Mouse (Mus musculus) heart, embryonic 16.5 days (tissue): ENCODE measurements around the gene Vstm4. TPM values are rescaled to one million over a fixed set of nuclear protein-coding genes. Genes with fewer than 3 reads are reported as not detected.

Experiments
- ATAC-seq: fragments of 200-750 bp; cut with Nextera tagmentation; replicated peaks from 2 replicates; pipeline ENCODE4 v1.8.0; 2017; ENCODE audit warnings: moderate number of reproducible peaks; ENCODE audit not compliant: insufficient read depth, low FRiP score; ENCODE audit errors: extremely low read depth
- H3K27ac ChIP-seq: fragments of 300-500 bp; sonication (generic); 2 replicates; pipeline ENCODE4 v1.5.1; 2014; ENCODE audit warnings: mild to moderate bottlenecking, low read length, control low read depth, moderate library complexity
- H3K27me3 ChIP-seq: fragments of 300-500 bp; sonication (generic); 2 replicates; pipeline ENCODE4 v1.6.1; 2014; ENCODE audit warnings: low read length, mixed read lengths; ENCODE audit not compliant: control insufficient read depth, insufficient read depth
- H3K36me3 ChIP-seq: fragments of 300-500 bp; sonication (generic); 2 replicates; pipeline ENCODE4 v1.6.1; 2014; ENCODE audit not compliant: control insufficient read depth, insufficient read depth
- H3K4me1 ChIP-seq: fragments of 300-500 bp; sonication (generic); 2 replicates; pipeline ENCODE4 v1.6.1; 2014; ENCODE audit warnings: low read length, mixed read lengths; ENCODE audit not compliant: control insufficient read depth, insufficient read depth
- H3K4me2 ChIP-seq: fragments of 300-500 bp; sonication (generic); 2 replicates; pipeline ENCODE4 v1.6.1; 2014; ENCODE audit warnings: low read depth, mild to moderate bottlenecking, control low read depth, low read length
- H3K4me3 ChIP-seq: fragments of 300-500 bp; sonication (generic); 2 replicates; pipeline ENCODE4 v1.5.1; 2014; ENCODE audit warnings: mild to moderate bottlenecking, control low read depth, low read length
- H3K9ac ChIP-seq: fragments of 300-500 bp; sonication (generic); 2 replicates; pipeline ENCODE4 v1.6.1; 2014; ENCODE audit warnings: low read length, control low read depth
- H3K9me3 ChIP-seq: fragments of 300-500 bp; sonication (generic); replicated peaks from 2 replicates; pipeline ENCODE4 v1.6.1; 2016; ENCODE audit warnings: low read length; ENCODE audit not compliant: control insufficient read depth
- WGBS: fragments of 180-500 bp; shearing (Covaris S2); extraction: QIAGEN DNeasy Blood & Tissue Kit; methylation state at CpG from one replicate; pipeline ENCODE4 v1.1.7; 2014; 5-methylcytosine and 5-hydroxymethylcytosine counted together
- polyA plus RNA-seq: library from polyadenylated mRNA; unstranded; fragments of >200 nt; fragmentation: Nextera tagmentation; extraction: Ambion mirVana; gene quantifications from 2 replicates; pipeline ENCODE4 v1.2.1, GENCODE M21; 2015

Vstm4 gene
- polyA plus RNA-seq, 1 experiment from 2014 or later: 24.1 TPM

GRCm38 (mm10) chr14:32871963-32872362 lies 15.4 kb downstream of the Vstm4 start:
- no peak overlapping the region for H3K4me2 ChIP-seq
- peaks cover 15% of the 10 kb centered on the region for H3K4me1 ChIP-seq
- 52% methylated on average over 5 of the region's 5 CpGs for WGBS
- H3K27ac ChIP-seq: no peak overlapping the region
- ATAC-seq: peak; percentile 72; the same call in 1 of the 2 replicates
- no peak overlapping the region for H3K4me3 ChIP-seq
- H3K36me3 ChIP-seq: no peaks in the 10 kb centered on the region
- no peaks in the 10 kb centered on the region for H3K9me3 ChIP-seq
- H3K9ac ChIP-seq: no peak overlapping the region
- no peaks in the 10 kb centered on the region for H3K27me3 ChIP-seq

- H3K4me1 ChIP-seq: peaks cover 34% of the 10 kb centered on the region
- no peak overlapping the region for H3K9ac ChIP-seq
- no peaks in the 10 kb centered on the region for H3K9me3 ChIP-seq
- no peak overlapping the region for H3K27ac ChIP-seq
- ATAC-seq: 0 out of 2 replicates have a peak, but pooled peaks have one; percentile 7
- 59% methylated on average over 6 of the region's 6 CpGs for WGBS
- no peak overlapping the region for H3K4me3 ChIP-seq
- H3K27me3 ChIP-seq: no peaks in the 10 kb centered on the region
- H3K4me2 ChIP-seq: no peak overlapping the region
- H3K36me3 ChIP-seq: no peaks in the 10 kb centered on the region
Measured at GRCm38 (mm10) chr14:32877549-32877948, 21.0 kb downstream of the Vstm4 start.

GRCm38 (mm10) chr14:32880332-32880731 lies 23.8 kb downstream of the Vstm4 start:
- peaks cover 38% of the 10 kb centered on the region for H3K4me1 ChIP-seq
- H3K9ac ChIP-seq: no peak overlapping the region
- 81% methylated on average over 5 of the region's 5 CpGs for WGBS
- no peaks in the 10 kb centered on the region for H3K9me3 ChIP-seq
- H3K36me3 ChIP-seq: no peaks in the 10 kb centered on the region
- no peak overlapping the region for H3K4me2 ChIP-seq
- peak overlapping the region; percentile 85; the same call in 1 of the 2 replicates for H3K27ac ChIP-seq
- no peak for ATAC-seq
- H3K27me3 ChIP-seq: no peaks in the 10 kb centered on the region
- H3K4me3 ChIP-seq: no peak overlapping the region

GRCm38 (mm10) chr14:32881693-32882092 lies 25.1 kb downstream of the Vstm4 start:
- Histone ChIP-seq H3K9me3 (no peaks in the 10 kb centered on the region), H3K9ac (no peak overlapping the region), H3K36me3 (no peaks in the 10 kb centered on the region), H3K4me1 (peaks cover 32% of the 10 kb centered on the region), H3K27ac (peak overlapping the region; percentile 85), H3K27me3 (no peaks in the 10 kb centered on the region), H3K4me3 (no peak overlapping the region), H3K4me2 (peak overlapping the region; percentile 10; the same call in 1 of the 2 replicates)
- peak; percentile 92 for ATAC-seq
- 24% methylated on average over 1 of the region's 1 CpGs for WGBS

- ATAC-seq: peak; percentile 91
- 19% methylated on average over 6 of the region's 6 CpGs for WGBS
- 0 out of 2 replicates have a peak overlapping the region, but pooled peaks have one; percentile 9 for H3K4me2 ChIP-seq
- no peak overlapping the region for H3K4me3 ChIP-seq
- no peaks in the 10 kb centered on the region for H3K36me3 ChIP-seq
- H3K9me3 ChIP-seq: no peaks in the 10 kb centered on the region
- no peaks in the 10 kb centered on the region for H3K27me3 ChIP-seq
- H3K4me1 ChIP-seq: peaks cover 24% of the 10 kb centered on the region
- peak overlapping the region; percentile 93 for H3K27ac ChIP-seq
- peak overlapping the region; percentile 40; the same call in 1 of the 2 replicates for H3K9ac ChIP-seq
Measured at GRCm38 (mm10) chr14:32888876-32889674, 32.5 kb downstream of the Vstm4 start.

- H3K4me3 ChIP-seq: no peak overlapping the region
- 68% methylated on average over 4 of the region's 4 CpGs for WGBS
- no peaks in the 10 kb centered on the region for H3K9me3 ChIP-seq
- no peak overlapping the region for H3K4me2 ChIP-seq
- H3K4me1 ChIP-seq: peaks cover 16% of the 10 kb centered on the region
- no peaks in the 10 kb centered on the region for H3K36me3 ChIP-seq
- H3K27me3 ChIP-seq: no peaks in the 10 kb centered on the region
- no peak overlapping the region for H3K27ac ChIP-seq
- 0 out of 2 replicates have a peak, but pooled peaks have one; percentile 21 for ATAC-seq
- H3K9ac ChIP-seq: no peak overlapping the region
Measured at GRCm38 (mm10) chr14:32894341-32894853, 37.8 kb downstream of the Vstm4 start.

GRCm38 (mm10) chr14:32894878-32895277 lies 38.3 kb downstream of the Vstm4 start:
- Histone ChIP-seq H3K9me3 (no peaks in the 10 kb centered on the region), H3K27me3 (no peaks in the 10 kb centered on the region), H3K4me2 (no peak overlapping the region), H3K36me3 (no peaks in the 10 kb centered on the region), H3K4me3 (no peak overlapping the region), H3K27ac (no peak overlapping the region), H3K4me1 (peaks cover 11% of the 10 kb centered on the region), H3K9ac (no peak overlapping the region)
- WGBS: 77% methylated on average over 4 of the region's 4 CpGs
- no peak for ATAC-seq

- Histone ChIP-seq H3K4me3 (no peak overlapping the region), H3K27me3 (no peaks in the 10 kb centered on the region), H3K36me3 (no peaks in the 10 kb centered on the region), H3K27ac (no peak overlapping the region), H3K4me2 (no peak overlapping the region), H3K9ac (no peak overlapping the region), H3K4me1 (peaks cover 15% of the 10 kb centered on the region), H3K9me3 (no peaks in the 10 kb centered on the region)
- ATAC-seq: no peak
- 74% methylated on average over 2 of the region's 2 CpGs for WGBS
Measured at GRCm38 (mm10) chr14:32896896-32897295, 40.3 kb downstream of the Vstm4 start.

GRCm38 (mm10) chr14:32903203-32903602 lies 46.6 kb downstream of the Vstm4 start:
- ATAC-seq: no peak
- no peak overlapping the region for H3K4me2 ChIP-seq
- H3K9ac ChIP-seq: no peak overlapping the region
- no peaks in the 10 kb centered on the region for H3K27me3 ChIP-seq
- WGBS: 29% methylated on average over 3 of the region's 3 CpGs
- peaks cover 11% of the 10 kb centered on the region for H3K4me1 ChIP-seq
- no peak overlapping the region for H3K4me3 ChIP-seq
- H3K36me3 ChIP-seq: no peaks in the 10 kb centered on the region; the same call in 1 of the 2 replicates
- no peaks in the 10 kb centered on the region for H3K9me3 ChIP-seq
- H3K27ac ChIP-seq: no peak overlapping the region
